Mouse (Mus musculus) spleen, postnatal 10 days (tissue): ENCODE measurements around the gene Tas2r144.
A peak's percentile ranks its signal among the peaks of the same experiment; 100 is the strongest.

Experiments
- DNase-seq, 2 experiments: peaks; one replicate each; pipeline ENCODE4 v3.0.0; 2021 to 2022; ENCODE audit warnings: low spot score in 2 of 2

The Tas2r144 gene

GRCm38 (mm10) chr6:42264626-42265312 is 49.6 kb downstream of the Tas2r144 start, which contains the start of gene Casp2:
Casp2 (plus strand) TSS chr6:42264985.
- DNase-seq = peak; percentile 95 to 98
